Mouse (Mus musculus) adrenal gland, adult (tissue): Measurements from ENCODE around the gene Slc5a10.

ENCODE experiments used
- DNase-seq, 2 experiments: peaks; one replicate each; pipeline ENCODE4 v3.0.0; 2022 to 2023; ENCODE audit warnings: low spot score in 1 of 2; ENCODE audit not compliant: inconsistent age in 2 of 2

The Slc5a10 gene

DNA sequence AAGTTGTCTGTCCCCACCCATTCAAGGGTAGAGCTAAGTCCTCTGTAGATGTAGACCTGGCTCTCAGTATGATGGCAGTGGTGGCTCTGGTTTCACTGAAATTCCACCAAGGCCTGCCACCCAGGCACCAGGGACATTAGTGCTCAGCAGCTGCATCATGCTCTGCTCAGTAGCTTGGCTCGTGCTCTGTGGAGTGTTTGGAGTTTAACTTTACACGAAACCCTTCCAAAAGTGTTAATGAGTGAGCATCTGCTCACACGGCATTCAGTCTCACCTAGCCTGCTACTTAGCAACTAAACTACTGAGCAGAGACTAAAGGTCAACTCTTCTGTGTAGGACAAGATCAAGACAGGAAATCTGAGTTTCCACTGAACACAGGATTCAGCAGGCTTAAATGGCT is at the start of gene Slc5a10:
Gene Slc5a10 (minus strand): TSS at position 191 of the 400 bp plus-strand sequence.
- DNase-seq: no peak

DNA sequence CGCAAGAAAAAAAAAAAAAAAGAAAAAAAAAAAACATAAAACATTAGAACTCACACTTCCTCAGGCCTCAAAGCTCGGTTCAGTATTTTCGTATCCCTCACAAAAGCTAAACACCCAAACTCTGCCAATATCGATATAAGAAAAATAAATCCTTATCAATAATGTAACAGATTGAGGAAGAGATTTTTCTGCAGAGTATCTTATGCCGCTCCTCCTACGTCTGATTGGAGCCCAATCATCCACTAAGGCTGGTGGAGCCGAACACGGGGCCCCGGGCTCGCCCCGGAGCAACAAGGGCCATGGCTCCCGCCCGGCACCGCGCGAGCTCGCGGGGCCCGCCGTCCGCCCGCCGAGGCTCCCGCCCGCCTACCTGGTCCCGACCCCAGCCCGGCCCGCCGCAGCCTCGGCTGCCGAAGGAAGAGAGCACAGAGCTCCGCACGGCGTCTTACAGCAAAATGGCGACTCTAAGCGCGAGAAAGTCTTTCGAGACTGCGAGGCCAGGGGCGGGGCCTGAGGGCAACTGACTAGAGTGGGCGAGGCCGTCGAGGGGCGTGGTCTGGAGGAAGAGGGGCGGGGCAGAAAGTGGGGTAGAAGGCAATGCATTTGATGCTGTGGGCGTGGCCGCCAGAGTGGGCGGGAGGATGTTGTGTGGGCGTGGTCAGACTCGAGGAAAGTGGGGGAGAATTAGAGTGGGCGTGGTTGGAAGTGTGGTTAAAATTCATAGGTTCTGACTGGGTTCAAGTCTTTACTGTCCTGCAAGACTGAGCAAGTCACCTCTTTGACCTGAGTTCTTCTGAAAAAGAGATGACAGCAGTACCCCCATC is 41.2 kb upstream of the Slc5a10 start, which contains the start of gene Prpsap2:
Gene Prpsap2 (minus strand): TSS at position 505 of the 824 bp plus-strand sequence.
- DNase-seq: peak; percentile 99 to 100

DNA sequence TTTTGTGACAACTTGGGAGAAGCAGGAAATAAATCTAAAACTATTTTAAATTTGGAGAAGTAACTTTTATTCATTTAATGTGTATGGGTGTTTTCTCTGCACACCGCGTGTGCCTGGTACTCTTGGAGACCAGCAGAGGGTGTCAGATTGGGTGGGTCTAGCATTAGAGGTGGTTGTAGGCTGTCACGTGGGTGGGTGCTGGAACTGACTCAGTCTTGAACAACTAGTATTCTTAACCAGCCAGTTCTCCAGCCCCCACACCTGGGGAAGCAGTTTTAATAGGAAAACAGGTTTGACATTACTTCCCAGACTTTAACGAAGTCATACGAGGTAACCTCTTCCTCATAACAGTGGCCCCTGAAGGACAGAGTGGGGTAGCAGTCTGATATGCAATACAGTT is 39.9 kb upstream of the Slc5a10 start:
- DNase-seq: peak in 1 of 2 experiments; percentile 39

DNA sequence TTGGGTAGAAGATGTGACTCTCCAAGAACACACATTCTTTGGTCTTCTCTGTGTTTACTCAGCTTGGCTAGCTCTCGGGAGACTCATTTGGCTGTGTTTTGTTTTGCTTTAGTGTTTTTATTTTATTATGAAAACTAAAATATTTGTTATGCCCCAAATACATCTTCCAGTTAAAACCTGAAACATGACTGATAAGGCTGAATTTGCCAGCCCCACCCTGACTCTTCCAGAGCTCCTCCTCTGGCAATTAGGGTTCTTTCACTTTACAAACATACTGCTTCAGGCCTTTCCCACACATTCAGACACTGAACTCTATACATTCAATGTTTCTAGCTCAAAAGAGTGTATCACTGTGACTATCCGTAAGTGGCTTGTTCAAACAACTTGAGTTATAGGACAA is 36.5 kb upstream of the Slc5a10 start:
- no peak for DNase-seq

DNA sequence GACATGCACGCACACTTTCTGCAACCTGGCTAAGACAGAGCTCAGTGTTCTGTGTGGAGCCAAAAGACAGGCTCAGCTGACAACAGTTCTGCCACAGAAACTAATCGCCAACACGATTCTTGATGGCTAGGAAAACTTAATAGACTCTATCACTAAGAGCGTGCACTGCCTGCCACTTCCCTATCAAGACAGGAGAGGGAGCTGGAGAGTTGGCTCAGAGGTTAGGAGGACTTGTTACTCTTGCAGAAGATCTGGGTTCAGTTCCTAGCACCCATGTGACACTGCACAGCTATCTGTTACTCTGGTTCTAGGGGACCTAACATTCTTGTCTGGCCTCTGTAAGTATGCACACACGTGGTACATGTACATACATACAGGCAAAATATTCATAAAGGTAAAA is 31.0 kb upstream of the Slc5a10 start:
- peak in 1 of 2 experiments; percentile 58 for DNase-seq

DNA sequence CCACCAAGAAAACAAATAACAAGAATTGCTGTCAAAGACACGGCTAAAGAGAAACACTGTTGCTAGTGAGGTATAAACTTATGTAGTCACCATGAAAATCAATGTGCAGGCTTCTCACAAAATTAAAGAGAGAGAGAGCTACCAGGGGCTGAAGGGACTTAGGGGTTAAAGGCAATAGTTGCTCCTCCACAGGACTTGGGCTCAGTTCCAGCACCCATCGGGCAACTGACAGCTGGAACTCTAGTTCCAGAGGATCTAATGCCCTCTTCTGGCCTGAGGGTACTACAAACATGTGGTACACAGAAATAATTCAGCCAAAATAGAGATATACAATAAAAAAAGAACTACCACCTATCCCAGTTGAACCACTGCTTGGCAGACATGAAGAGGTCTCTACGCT is 26.5 kb upstream of the Slc5a10 start:
- DNase-seq: no peak

DNA sequence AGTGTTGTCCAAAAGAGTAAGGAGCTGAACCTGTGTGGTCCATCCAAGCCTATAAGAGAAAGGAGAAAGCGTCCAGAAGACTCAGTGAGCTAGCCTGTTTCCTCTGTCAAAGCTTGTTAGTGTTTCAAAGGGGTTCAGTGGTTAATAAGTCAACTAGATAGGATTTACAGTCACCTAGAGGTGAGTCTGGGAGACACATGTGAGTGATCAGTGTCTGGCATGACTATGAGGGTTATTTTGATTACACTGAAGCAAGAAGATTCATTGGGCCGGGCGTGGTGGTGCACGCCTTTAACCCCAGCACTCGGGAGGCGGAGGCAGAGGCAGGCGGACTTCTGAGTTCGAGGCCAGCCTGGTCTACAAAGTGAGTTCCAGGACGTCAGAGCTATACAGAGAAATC is 25.2 kb upstream of the Slc5a10 start:
- no peak for DNase-seq

DNA sequence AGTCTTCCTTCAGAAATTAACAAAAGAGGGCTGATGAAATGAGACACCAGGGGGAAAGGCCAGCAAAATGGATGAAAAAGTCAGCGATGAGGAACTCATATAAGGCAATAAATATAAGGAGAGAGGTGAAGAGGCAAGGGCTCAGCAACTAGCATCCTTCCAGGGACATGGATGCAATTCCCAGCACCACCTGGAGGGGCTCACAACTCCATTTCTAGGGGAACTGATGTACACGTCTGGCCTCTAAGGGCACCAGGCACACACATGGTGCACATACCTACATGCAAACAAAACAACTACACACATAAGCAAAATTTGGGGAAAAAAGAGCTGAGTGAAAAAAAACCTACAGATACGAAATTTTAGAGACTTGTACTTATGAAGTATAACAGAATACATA is 23.8 kb upstream of the Slc5a10 start:
- no peak for DNase-seq

DNA sequence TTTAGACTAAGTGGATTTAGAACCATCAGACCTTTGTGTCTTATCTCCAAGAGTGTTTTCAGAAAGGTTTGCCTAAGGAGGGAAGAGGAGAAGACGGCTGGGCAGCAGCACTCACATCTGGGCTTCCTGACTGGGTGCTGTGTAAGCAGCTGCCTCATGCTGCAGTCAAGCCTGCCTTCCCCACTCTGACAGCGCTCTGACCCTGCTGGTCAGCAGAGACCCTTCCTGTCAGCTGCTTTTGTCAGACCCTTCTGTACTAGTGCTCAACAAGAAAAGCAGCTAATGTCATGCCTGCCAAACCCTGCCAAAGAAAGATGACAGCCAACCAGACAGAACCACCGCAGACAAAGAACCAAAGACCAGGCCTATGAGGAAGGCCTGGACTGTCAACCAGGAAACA is 23.1 kb upstream of the Slc5a10 start:
- no peak for DNase-seq

DNA sequence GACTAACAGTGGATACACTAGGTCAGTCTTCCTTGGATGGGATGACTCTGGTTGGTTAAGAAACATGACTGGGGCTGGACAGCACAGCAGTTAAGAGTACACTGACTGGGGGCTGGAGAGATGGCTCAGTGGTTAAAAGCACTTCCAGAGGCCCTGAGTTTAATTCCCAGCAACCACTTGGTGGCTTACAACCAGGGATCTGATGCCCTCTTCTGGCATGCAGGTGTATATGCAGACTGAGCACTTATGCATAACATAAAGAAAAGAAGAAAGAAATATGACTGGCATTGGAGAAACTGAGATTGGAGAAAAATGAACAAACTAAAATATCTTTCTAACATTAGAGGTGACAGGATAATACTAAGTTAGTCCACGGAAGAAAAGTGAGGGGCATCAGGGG is 19.9 kb upstream of the Slc5a10 start:
- DNase-seq: no peak

DNA sequence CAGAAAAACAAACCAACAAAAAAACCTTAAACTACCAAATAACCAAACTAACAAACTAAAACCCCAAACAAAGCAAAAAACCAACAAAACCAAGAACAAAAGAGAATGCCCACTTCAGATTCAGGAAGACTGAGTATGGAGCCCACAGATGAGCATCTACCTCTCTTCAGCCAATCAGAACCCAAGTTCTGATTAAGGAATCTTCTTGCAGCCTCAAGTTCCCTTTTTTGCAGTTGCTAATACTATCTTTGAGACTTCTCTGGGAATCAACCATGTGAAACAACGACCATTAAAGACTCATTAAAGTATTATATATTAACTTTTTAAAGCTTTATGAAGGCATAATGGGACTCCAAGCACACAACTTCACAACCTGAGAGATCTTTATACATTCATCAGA is 16.7 kb upstream of the Slc5a10 start:
- no peak for DNase-seq

DNA sequence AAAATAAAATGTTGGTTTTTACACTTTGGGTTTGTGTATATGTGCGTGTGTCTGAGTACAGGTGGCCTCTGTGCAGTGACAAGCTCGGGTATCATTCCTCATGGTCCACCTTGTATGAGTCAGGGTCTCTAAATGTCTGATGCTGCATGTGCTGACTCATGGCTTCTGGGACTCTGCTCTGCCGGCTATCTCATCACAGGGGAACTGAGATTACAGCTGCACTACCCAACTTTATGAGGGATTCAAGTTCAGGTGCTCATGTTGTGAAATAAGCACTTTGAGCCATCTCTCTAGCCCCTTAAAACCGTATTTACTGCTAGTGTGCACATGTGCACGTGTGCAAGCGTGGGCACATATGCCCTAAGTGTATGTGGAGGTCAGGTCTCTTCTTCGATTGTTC is 12.0 kb upstream of the Slc5a10 start:
- DNase-seq: no peak

DNA sequence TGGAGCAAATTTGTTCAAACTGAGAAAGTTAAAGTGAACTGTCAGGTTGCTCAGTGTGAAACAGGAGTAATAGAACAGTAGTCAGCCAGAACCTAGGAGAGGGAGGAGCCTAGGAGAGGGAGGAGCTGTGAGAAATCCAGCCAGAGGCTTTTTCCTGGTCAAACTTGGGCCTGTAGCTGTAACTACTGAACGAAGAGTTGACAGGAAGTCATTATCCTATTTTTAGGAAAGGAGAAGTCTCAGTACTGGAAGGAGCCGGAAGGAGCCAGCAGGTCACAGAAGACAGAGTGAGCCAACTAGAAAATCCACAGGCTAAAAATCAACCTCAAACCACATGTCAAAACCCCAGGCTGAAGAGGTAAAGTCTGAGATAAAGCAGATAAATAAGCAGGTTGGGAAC is 7.4 kb upstream of the Slc5a10 start:
- peak in 1 of 2 experiments; percentile 47 for DNase-seq

DNA sequence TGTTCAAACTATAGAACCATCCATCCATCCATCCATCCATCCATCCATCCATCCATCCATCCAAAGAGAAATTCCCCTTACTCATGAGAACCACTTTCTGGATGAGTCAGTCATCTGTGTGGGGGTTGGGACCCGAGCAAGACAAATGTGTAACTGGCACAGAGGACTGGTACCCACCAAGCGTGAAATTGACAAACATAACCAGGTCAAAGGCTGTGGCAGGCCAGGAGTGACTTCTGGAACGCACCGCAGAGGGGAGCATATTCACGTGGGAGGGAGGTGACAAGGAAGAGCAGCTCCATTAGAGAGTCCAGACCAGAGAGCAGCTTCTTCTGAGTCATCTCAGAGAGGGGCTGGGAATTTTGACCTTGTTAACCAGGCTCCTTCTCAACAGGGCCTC is 1.5 kb upstream of the Slc5a10 start:
- no peak for DNase-seq

DNA sequence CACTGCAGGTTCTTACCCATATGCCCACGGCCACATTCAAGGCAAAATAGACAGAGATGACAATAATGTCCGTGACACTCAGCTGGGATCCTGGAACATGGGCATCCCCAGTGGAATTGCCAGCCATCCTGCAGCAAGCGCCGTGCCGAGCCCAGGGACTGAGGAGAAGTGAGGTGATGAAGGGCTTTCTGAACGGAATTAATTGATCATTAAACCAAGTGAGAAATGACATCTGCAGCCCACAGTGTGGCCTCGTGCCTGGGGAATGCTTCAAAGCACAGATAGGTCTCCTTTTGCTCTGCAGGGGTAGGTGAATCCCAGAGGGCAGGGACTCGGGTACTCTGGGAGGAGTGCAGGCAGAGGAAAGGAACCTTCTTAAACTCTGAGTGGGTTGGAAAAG is 800 bp downstream of the Slc5a10 start:
- DNase-seq: no peak

DNA sequence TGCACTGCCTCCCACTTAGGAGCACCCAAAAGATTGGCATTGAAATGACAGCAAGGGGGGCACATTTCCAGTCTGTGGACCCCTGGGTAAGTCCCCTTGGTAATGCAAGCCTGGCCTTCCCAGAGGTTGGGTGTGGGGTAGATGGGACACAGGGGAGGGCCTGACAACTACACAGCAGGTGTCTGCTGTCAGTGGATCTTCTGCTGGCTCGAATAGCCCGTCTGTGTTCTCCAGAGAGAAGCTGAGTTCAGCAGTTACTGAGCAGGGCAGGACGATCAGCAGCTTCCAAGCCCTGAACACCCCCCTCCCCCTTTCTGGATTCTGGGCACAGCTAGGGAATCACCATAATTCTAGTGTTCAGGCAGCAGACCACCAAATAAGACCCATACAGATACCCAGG is 1.2 kb downstream of the Slc5a10 start:
- no peak for DNase-seq

DNA sequence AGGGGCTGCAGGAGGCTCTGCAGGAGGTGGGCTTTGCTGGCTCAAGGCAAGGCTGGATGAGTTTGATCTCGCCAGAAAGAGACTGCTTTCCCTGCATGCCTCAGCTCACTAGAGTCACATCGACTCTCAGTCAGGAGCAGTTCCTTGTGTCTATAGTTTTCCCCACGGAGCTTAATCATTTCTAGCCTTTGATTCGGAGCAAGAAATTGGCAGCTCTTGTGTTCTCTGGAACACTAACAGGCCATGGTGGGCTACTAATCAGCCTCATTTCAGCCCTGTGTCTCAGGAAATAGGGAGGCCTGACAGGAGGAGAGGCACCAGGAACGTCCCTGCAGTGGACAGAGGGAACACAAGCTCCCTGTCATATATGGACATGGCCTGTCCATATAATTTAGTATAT is 2.6 kb downstream of the Slc5a10 start:
- no peak for DNase-seq

DNA sequence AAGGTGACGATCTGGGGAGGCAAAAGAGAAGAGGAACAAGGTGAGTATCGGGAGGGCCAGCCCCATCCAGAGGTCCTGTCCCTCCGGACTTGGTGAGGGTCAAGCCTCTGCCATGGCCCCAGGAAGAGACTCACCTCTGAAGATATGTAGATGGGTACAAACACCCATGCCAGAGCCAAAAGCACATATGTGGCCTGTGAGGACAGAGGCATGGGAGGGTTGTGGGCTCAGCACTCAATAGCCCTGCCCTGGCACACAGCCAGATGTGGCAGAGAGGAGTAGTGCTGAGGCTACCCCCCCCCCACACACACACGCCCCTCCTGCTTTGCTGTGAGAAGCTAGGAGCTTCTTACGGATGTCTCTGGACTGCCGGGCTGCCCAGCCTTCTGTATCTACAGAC is 5.5 kb downstream of the Slc5a10 start:
- no peak for DNase-seq

DNA sequence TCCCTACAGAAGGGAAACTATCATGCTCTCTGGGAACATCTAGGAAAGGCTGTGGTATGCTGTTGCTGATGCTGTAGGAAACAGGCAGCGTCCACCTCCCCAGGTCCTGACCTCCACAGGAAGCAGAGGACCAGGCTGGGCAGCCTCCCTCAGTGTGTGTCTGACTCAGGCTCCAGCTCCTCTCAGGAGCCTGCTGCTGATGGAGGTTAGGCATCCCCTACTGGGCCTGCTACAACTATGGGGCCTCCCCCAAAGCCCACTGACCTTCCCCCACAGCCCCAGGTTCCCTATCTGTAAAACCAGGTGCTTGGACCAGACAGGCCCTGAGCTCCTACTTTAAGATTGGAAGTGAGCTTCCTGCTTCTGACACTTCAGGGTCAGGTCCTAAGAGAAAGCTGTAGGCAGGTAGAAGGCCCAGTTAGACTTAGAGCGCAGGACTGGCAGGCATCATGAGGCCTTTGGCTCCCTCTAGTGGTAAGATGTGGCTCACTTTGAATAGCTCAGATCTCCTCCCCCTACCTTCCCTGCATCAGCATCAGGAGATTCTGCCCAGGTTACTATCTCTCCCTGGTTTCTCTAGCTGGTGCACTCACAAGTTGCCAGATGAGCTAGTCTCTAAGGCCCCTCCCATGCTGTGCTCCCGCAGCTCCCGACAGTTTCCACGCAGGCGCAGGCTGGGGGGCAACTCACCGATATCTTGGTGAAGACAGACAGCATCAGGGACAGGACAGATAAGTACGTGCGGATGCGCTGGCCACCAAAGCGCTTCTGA is 6.1 kb downstream of the Slc5a10 start:
- DNase-seq: peak; percentile 79 to 94

DNA sequence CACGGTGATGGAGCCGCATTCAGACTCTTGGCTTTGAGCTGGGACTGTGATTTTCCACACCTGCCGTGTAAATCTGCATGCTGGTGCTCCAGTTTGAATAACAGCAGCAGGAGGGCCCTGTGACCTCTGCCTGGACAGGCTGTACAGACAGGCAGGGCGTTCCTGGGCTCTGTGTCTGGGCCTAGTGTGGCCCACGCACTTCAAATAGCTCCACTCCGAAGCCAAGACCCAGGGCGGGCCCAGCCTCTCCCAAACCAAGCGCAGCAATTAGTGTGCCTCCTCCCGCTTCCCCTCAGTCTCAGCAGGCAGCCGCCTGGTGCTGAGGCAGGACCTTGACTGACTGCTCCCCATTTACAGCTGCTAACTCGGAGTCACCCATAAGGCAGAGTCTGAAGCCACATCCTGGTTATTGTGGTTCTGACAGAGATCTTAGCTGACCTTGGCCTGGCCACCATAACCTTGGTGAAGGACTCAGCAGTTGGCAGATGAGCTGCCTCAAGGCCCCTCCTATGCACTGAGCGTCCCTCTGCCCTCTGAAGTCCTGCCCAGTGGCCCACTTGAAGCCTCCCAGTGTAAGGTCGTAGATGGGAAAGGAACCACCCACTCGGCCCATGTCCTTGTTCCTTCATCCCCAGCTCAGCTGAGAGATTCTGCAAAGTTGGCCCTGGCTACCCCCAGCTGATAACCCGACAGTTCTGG is 7.3 kb downstream of the Slc5a10 start:
- DNase-seq: peak; percentile 82 to 89

DNA sequence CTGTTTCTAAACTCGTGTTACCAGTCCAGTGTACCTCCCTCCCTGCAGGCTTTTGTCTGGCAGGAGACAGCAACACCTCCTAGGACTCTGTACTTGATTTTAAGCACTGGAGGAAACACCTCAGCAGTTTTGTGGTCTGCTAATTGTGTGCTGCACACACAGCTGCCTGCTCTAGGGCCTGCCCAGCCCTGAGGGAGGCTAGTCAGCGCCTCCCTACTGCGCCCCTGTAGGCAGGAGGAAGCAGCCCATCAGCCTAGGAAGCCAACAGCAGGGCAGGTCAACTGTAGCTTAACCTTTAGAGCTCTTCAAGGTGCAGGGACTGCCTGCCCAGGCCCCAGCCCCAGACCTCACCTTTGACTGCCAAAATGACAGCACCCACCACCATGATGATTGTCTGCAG is 11.7 kb downstream of the Slc5a10 start:
- no peak for DNase-seq

DNA sequence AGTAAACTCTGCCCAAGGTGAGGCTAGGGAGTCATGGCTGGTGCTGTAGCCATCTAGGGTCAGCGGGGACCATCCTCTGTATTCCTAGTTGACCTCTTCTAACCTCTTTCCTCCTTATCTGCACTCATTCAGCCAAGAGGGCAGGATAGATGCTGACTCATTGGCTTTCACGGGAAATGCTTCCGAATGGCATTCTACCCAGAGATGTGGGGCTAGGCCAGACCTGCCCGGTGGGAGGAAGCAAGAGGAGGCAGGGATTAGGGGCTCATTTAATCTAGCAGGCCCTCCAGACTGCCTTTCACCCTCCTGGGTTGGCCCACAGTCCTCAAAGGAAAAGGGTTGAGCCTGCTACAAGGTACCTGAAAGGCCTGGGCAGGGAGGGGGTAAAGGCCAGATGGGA is 14.4 kb downstream of the Slc5a10 start:
- peak in 1 of 2 experiments; percentile 51 for DNase-seq
